Mouse (Mus musculus): ENCODE measurements at regions not wholly inside any gene's neighbourhood (a gene's known extent, or its start where the extent isn't known, plus 50 kb on each side); places are given as distances from the start of the nearest gene placed in this dataset.
A peak's percentile ranks its signal among the peaks of the same experiment; 100 is the strongest.
"Not testable (repeated sequence)": the region's sequence is repeated elsewhere in the genome, so short reads cannot be mapped to it uniquely, and the experiment has no call there.

DNA sequence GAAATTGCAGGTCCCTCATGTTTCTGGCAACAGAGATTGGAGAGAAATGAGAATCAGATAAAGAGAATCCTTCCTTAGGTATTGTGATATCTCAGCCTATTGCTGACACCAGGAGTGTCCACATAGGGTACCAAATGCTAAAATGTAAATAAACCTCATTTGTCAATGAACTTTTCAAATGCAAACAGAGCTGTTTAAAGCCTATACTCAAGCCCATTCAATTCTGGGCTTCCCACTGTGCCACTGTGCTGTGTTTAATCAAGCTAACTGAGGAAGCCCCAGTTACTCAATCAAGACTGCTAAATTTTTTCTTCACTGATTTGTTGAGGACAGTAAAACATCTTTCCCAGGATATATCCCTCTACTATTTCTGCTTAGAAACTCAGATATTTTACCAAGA is 441.2 kb downstream of the Gm11232 start:
- no peak overlapping the region for H3K4me3 ChIP-seq (ENCODE audit: low read depth, low read length)
- H3K36me3 ChIP-seq (ENCODE audit: control insufficient read depth, insufficient read depth, low read length), result no peaks in the 10 kb centered on the region
- no peak overlapping the region for H3K9ac ChIP-seq (ENCODE audit: low read length)
- no peak overlapping the region for H3K4me2 ChIP-seq (ENCODE audit: low read depth, low read length, severe bottlenecking)
- DNase-seq (ENCODE audit: low spot score), result no peak
- H3K27me3 ChIP-seq (ENCODE audit: control insufficient read depth, insufficient read depth, low read length), result no peaks in the 10 kb centered on the region
- no peak overlapping the region for H3K27ac ChIP-seq (ENCODE audit: low read depth, low read length)
- peak; percentile 87 for ATAC-seq (replicated peaks; ENCODE audit: low FRiP score)
- no peaks in the 10 kb centered on the region for H3K9me3 ChIP-seq (ENCODE audit: control insufficient read depth, low read length)
- no peaks in the 10 kb centered on the region for H3K4me1 ChIP-seq (replicated peaks; ENCODE audit: control insufficient read depth, insufficient read depth, low read length)

- Histone ChIP-seq H3K36me3 (ENCODE audit: control insufficient read depth, insufficient read depth, low read length) (no peaks in the 10 kb centered on the region), H3K27ac (ENCODE audit: low read depth, low read length) (no peak overlapping the region), H3K9me3 (ENCODE audit: control insufficient read depth, low read length) (no peaks in the 10 kb centered on the region), H3K9ac (ENCODE audit: low read length) (no peak overlapping the region), H3K4me1 (replicated peaks; ENCODE audit: control insufficient read depth, insufficient read depth, low read length) (no peaks in the 10 kb centered on the region), H3K27me3 (ENCODE audit: control insufficient read depth, insufficient read depth, low read length) (no peaks in the 10 kb centered on the region), H3K4me2 (ENCODE audit: low read depth, low read length, severe bottlenecking) (no peak overlapping the region), H3K4me3 (ENCODE audit: low read depth, low read length) (no peak overlapping the region)
- DNase-seq (ENCODE audit: low spot score) (no peak), ATAC-seq (replicated peaks; ENCODE audit: low FRiP score) (no peak)
- WGBS, result 74% methylated on average over 6 of the region's 6 CpGs
Observed at GRCm38 (mm10) chr4:71307176-71307612, 450.6 kb downstream of the Gm11232 start.

DNA sequence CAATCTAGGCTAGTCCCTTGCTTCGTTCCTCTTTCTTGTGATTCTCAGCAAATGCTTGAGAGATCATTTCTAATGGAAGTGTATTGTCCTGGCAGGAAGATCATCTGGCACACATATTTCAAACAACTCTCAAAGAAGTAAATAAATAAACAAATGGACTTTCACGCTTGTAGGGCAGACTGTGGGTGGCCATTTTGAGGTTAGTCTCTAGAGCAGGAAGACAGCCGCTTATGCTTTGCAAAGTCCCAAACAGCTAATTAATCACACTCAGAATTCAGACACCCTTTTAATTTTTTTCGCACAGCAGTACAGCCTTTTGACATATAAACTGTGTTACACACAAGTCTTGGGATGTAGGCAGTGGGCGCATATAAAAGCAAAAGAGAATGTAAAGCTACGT is 451.1 kb downstream of the Gm11232 start:
- 88% methylated on average over 6 of the region's 6 CpGs for WGBS
- H3K9me3 ChIP-seq (ENCODE audit: control insufficient read depth, low read length), result no peaks in the 10 kb centered on the region
- ATAC-seq (replicated peaks; ENCODE audit: low FRiP score), result no peak

DNA sequence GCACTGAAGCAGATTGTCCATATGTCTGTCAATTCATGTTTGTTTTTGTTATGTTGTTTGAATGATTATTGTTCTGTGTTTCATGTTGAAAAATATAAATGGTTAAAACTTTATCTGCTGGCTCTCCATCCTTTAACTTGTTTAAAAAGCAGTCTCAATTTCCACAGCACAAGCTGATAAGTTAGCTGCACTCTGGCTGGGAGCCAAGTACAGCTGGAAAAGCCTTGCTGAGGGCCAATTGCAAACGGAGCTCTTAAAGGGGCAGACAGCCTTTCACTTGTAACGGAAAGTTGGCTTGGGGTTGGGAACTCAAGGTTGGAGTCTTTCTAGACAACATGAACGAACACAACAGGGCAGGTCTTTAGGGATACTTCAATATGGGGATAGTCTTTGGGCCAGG is 462.0 kb downstream of the Gm11232 start:
- WGBS, result 75% methylated on average over 3 of the region's 3 CpGs
- not testable (repeated sequence) for H3K9ac ChIP-seq (ENCODE audit: low read length); H3K4me3 ChIP-seq (ENCODE audit: low read depth, low read length); H3K27me3 ChIP-seq (ENCODE audit: control insufficient read depth, insufficient read depth, low read length); H3K36me3 ChIP-seq (ENCODE audit: control insufficient read depth, insufficient read depth, low read length); H3K4me2 ChIP-seq (ENCODE audit: low read depth, low read length, severe bottlenecking); H3K9me3 ChIP-seq (ENCODE audit: control insufficient read depth, low read length); H3K4me1 ChIP-seq (replicated peaks; ENCODE audit: control insufficient read depth, insufficient read depth, low read length); ATAC-seq (replicated peaks; ENCODE audit: low FRiP score); DNase-seq (ENCODE audit: low spot score); H3K27ac ChIP-seq (ENCODE audit: low read depth, low read length)

More for the DNA sequence above, 451.1 kb downstream of the Gm11232 start:
- no peak overlapping the region for H3K9ac ChIP-seq (ENCODE audit: low read length)
- no peak for DNase-seq (ENCODE audit: low spot score)
- H3K36me3 ChIP-seq (ENCODE audit: control insufficient read depth, insufficient read depth, low read length), result no peaks in the 10 kb centered on the region
- no peak overlapping the region for H3K4me3 ChIP-seq (ENCODE audit: low read depth, low read length)
- no peaks in the 10 kb centered on the region for H3K4me1 ChIP-seq (replicated peaks; ENCODE audit: control insufficient read depth, insufficient read depth, low read length)
- no peak overlapping the region for H3K27ac ChIP-seq (ENCODE audit: low read depth, low read length)
- H3K27me3 ChIP-seq (ENCODE audit: control insufficient read depth, insufficient read depth, low read length), result no peaks in the 10 kb centered on the region
- no peak overlapping the region for H3K4me2 ChIP-seq (ENCODE audit: low read depth, low read length, severe bottlenecking)

GRCm38 (mm10) chr4:71291741-71292149 is 466.0 kb downstream of the Gm11232 start:
- Histone ChIP-seq H3K4me1 (replicated peaks; ENCODE audit: control insufficient read depth, insufficient read depth, low read length) (no peaks in the 10 kb centered on the region), H3K27ac (ENCODE audit: low read depth, low read length) (no peak overlapping the region), H3K4me3 (ENCODE audit: low read depth, low read length) (no peak overlapping the region), H3K36me3 (ENCODE audit: control insufficient read depth, insufficient read depth, low read length) (no peaks in the 10 kb centered on the region), H3K27me3 (ENCODE audit: control insufficient read depth, insufficient read depth, low read length) (no peaks in the 10 kb centered on the region), H3K4me2 (ENCODE audit: low read depth, low read length, severe bottlenecking) (no peak overlapping the region), H3K9ac (ENCODE audit: low read length) (no peak overlapping the region), H3K9me3 (ENCODE audit: control insufficient read depth, low read length) (peaks cover 4% of the 10 kb centered on the region; the same call in 1 of the 2 replicates)
- no peak for ATAC-seq (replicated peaks; ENCODE audit: low FRiP score)
- no peak for DNase-seq (ENCODE audit: low spot score)
- 91% methylated on average over 10 of the region's 10 CpGs for WGBS

- not testable (repeated sequence) for H3K4me1 ChIP-seq (replicated peaks; ENCODE audit: control insufficient read depth, insufficient read depth, low read length); H3K4me2 ChIP-seq (ENCODE audit: low read depth, low read length, severe bottlenecking); H3K4me3 ChIP-seq (ENCODE audit: low read depth, low read length); H3K27ac ChIP-seq (ENCODE audit: low read depth, low read length); DNase-seq (ENCODE audit: low spot score); H3K9me3 ChIP-seq (ENCODE audit: control insufficient read depth, low read length); H3K9ac ChIP-seq (ENCODE audit: low read length); H3K27me3 ChIP-seq (ENCODE audit: control insufficient read depth, insufficient read depth, low read length); ATAC-seq (replicated peaks; ENCODE audit: low FRiP score); H3K36me3 ChIP-seq (ENCODE audit: control insufficient read depth, insufficient read depth, low read length)
- WGBS, result 96% methylated on average over 22 of the region's 22 CpGs
Observed at GRCm38 (mm10) chr4:71291111-71291740, 466.5 kb downstream of the Gm11232 start.

GRCm38 (mm10) chr4:71283147-71283546 is 474.6 kb downstream of the Gm11232 start:
- Histone ChIP-seq H3K4me3 (ENCODE audit: low read depth, low read length) (no peak overlapping the region), H3K27ac (ENCODE audit: low read depth, low read length) (no peak overlapping the region), H3K36me3 (ENCODE audit: control insufficient read depth, insufficient read depth, low read length) (no peaks in the 10 kb centered on the region), H3K4me1 (replicated peaks; ENCODE audit: control insufficient read depth, insufficient read depth, low read length) (no peaks in the 10 kb centered on the region), H3K9me3 (ENCODE audit: control insufficient read depth, low read length) (peaks cover 3% of the 10 kb centered on the region; the same call in 1 of the 2 replicates), H3K4me2 (ENCODE audit: low read depth, low read length, severe bottlenecking) (no peak overlapping the region), H3K27me3 (ENCODE audit: control insufficient read depth, insufficient read depth, low read length) (no peaks in the 10 kb centered on the region), H3K9ac (ENCODE audit: low read length) (no peak overlapping the region)
- no peak for DNase-seq (ENCODE audit: low spot score)
- WGBS, result 83% methylated on average over 1 of the region's 1 CpGs
- no peak for ATAC-seq (replicated peaks; ENCODE audit: low FRiP score)

GRCm38 (mm10) chr4:71279710-71280109 is 478.1 kb downstream of the Gm11232 start:
- no peaks in the 10 kb centered on the region for H3K4me1 ChIP-seq (replicated peaks; ENCODE audit: control insufficient read depth, insufficient read depth, low read length)
- 94% methylated on average over 1 of the region's 1 CpGs for WGBS

DNA sequence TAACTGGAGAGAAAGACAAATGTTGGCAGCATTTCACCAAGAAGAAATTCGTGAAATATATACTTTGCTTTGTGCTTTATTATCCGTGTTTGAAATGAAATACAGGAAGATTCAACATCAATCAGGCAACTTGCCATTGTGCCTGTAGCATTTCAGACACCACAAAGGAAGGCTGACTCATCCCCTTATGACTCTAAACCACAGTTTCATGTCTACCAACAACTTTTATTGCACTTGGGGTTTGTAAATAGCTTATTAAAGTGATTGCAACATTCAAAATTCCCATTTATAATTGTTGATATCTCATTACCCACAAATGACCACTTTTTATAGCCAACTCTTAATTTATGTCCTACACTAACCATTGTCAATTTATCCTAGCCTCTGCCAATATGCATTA is 497.9 kb downstream of the Gm11232 start:
- ATAC-seq (replicated peaks; ENCODE audit: low FRiP score) (no peak), DNase-seq (ENCODE audit: low spot score) (no peak)
- 86% methylated on average over 2 of the region's 2 CpGs for WGBS
- Histone ChIP-seq H3K27ac (ENCODE audit: low read depth, low read length) (no peak overlapping the region), H3K9me3 (ENCODE audit: control insufficient read depth, low read length) (no peaks in the 10 kb centered on the region), H3K27me3 (ENCODE audit: control insufficient read depth, insufficient read depth, low read length) (no peaks in the 10 kb centered on the region), H3K4me2 (ENCODE audit: low read depth, low read length, severe bottlenecking) (no peak overlapping the region), H3K4me3 (ENCODE audit: low read depth, low read length) (no peak overlapping the region), H3K4me1 (replicated peaks; ENCODE audit: control insufficient read depth, insufficient read depth, low read length) (no peaks in the 10 kb centered on the region), H3K9ac (ENCODE audit: low read length) (no peak overlapping the region), H3K36me3 (ENCODE audit: control insufficient read depth, insufficient read depth, low read length) (no peaks in the 10 kb centered on the region)

More at GRCm38 (mm10) chr4:71279710-71280109, 478.1 kb downstream of the Gm11232 start:
- H3K27ac ChIP-seq (ENCODE audit: low read depth, low read length), result no peak overlapping the region
- ATAC-seq (replicated peaks; ENCODE audit: low FRiP score) (no peak), DNase-seq (ENCODE audit: low spot score) (no peak)
- no peak overlapping the region for H3K4me3 ChIP-seq (ENCODE audit: low read depth, low read length)
- H3K27me3 ChIP-seq (ENCODE audit: control insufficient read depth, insufficient read depth, low read length), result no peaks in the 10 kb centered on the region
- no peaks in the 10 kb centered on the region for H3K36me3 ChIP-seq (ENCODE audit: control insufficient read depth, insufficient read depth, low read length)
- no peaks in the 10 kb centered on the region for H3K9me3 ChIP-seq (ENCODE audit: control insufficient read depth, low read length)
- H3K4me2 ChIP-seq (ENCODE audit: low read depth, low read length, severe bottlenecking), result no peak overlapping the region
- no peak overlapping the region for H3K9ac ChIP-seq (ENCODE audit: low read length)

Measured in forebrain, embryonic 11.5 days (tissue).